Mouse (Mus musculus) thymus, adult 18-20 months (tissue): ENCODE results near the gene Afap1l2.

ENCODE experiments used
- DNase-seq, 2 experiments: peaks; one replicate each; pipeline ENCODE4 v3.0.0; 2022; ENCODE audit warnings: mixed read lengths in 2 of 2

Gene Afap1l2

DNA sequence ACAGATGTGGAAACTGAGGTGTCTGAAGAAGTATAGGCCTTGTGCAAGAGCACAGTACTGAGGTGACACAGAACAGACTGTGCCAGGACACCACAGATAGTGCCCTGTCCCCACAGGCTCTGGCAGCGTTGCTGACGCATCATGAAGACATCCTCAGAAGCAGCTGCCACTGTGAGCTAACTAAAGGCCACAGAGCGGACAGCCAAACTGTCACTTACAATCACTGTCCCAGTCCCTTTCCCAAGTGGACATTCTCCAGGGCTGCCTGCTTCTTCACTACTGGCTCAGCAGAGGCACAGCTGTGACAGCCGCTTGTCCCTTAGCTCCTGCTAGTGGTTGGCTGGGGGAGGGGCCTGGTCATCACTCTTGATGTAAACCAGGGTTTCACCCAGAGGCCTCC is 33.9 kb downstream of the Afap1l2 start:
- no peak for DNase-seq

DNA sequence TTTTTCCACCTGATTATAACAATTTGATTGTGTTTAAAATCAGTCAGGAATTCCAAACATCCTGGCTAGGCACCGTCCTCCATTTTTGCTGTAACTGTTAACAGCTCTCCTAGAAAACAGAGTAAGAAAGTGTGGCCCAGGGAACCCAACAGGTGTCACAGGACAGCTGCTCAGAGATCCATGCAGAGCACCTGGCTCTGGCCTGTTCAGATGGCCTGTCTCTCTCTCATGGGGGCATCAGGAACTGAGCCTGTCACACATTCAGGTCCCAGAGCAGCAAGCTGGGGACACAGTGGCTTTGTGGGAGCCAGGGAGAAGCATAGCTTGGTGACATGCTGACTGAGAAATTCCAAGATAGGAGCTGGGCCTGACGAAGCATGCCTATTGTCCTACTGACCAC is 35.3 kb downstream of the Afap1l2 start:
- no peak for DNase-seq

DNA sequence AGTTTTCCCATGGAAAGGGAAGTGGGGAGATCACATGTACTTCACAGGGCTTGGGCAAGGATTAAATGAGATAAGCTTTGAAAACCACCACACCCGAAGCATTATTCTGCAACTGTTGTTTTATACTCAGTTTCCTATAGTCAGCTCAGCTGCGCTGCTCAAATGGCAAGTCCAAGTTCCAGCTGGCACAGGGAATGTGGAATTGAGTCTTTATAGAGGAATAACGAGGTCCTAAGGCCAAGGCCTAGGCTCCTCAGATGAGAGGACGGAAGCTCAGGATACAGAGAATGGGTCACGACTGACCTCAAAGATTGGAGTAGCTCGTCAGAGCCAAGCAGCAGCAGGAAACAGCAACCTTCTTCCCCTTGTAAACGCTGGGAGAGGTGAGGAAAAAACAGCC is 36.7 kb downstream of the Afap1l2 start:
- DNase-seq, result no peak

DNA sequence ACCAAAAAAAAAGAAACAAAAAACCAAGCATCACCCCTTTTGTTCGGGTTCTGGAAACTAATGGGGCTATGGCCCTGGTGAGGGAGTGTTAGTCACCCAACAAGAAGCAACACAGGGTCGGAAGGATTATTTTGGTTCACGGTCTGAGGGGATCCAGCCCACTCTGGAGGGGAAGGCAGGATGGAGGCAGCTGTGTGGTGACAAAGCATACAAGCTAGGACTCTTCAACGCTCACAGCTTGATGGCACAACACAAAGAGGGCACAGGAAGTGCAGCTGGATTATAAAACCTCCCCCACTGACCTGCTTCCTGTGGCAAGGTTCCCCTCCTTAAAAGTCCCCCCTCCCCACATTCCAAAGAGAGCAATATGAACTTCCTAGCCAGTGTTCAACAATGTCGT is 44.2 kb downstream of the Afap1l2 start:
- no peak for DNase-seq

DNA sequence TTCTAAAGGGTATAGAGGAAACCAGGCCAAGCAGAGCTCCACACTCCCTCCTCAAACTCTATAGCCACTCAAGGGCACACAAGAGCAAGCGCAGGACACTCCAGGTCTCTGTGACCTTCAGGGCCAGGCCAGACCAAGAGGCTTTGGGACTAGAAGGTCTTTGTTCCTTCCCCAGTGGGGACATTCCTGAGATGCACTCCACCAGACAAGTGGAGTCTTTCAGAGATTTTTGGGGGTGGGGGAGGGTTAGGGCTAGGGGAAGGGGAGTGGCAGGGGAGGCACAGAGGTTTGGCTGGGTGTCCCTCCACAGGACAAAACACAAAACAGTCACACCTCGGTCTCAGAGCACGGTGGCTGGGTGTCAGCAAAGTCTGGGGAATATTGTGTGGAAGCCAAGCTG is 48.4 kb downstream of the Afap1l2 start:
- no peak for DNase-seq

DNA sequence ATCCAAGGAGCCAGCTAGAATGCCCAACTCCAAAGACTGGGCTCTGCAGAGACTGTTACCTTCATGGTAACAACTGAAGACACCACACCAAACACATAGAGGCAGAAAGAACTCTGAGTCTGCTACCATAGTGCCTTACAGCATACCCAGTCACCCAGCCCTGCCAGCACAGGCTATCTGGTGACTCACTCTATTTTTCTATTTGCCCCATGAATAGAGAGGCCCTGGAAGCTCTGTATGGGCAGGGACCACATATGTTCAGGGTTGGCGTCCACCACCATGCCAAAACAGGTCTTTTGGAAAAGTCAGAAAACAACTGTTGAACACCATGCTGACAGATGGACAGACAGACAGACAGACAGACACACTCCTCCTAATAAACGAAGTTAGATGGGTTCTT is 49.0 kb downstream of the Afap1l2 start:
- DNase-seq, result no peak

DNA sequence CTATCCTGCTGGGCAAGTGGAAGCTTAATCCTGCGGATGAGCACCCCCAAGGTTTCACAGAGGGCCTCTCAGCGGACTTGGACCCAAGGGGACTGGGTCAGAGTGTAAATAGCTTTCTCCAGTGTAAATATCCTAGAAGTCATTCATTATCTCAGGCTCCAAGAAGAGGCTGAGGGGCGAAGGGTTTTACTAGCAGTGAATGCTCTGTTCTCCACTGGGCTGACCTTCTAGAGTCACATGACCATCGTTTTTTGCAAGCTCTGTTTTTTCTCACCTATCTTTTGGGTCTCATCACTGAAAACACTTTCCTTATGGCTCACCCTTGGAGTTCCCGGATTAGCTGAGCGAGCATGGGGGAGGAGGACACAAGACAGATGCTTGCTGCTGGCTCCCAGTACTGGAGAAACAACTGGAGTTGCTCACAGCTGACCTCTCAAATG is 49.4 kb downstream of the Afap1l2 start:
- DNase-seq, result no peak

DNA sequence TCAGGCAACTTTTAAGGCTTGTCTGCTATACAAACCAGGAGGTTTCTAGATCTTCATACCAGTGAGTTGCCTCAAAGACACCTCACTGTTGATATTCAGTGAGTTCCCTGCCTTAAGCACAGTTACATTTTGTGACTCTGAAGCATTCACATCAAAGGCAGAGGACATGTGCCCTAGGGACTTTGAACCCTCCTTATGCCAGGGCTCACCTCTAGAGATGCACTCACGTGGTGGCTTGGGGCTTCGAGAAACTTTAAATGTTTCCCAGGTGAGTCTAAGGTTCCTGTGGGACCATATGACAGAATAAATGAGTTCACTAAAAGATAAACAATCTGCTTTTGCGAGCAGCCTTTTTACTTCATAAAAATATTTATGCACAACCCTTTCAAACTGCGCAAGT is 50.0 kb downstream of the Afap1l2 start:
- no peak for DNase-seq

DNA sequence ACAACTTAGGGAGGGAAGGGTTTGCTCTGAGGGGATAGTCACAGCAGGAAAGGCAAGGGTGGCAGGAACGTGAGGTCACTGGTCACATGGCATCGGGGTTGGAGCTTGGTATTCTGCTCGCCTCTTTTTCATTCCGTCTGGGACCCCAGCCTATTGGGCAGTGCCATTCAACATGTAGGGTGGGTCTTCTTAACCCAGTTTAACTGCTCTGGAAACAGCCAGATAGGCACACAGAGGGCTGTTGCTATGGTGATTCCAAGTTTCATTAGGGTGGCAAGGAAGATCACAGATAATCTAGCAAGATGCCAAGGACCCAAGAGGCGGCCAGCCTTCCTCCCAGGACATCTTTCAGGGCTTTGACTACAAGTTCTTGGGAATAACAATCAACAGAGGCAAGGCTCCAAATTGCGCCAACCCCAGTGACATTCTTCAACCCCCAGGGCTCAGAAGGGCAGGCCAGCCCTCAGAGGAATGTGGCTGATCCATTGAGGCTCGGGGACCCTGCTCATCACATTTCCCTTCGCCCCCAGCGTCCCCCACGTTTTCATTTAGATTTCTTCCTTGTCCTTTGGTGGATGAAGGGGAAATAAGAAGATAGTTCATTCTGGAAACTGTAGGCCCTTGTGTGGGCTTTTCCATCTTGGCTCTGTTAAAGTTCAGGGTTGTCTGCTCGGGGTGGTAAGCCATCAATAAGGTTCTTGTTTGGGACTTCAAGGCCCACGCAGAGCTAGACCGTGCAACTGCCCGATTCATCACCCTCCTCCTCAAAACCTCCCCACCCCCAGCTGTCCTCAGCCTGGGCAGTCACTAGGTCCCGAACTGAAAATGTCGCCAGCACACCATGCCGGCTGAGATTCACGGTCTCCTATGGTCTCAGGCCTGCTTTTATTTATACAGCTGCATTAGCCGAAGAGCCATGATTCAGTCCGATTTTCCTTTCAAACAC is 52.2 kb downstream of the Afap1l2 start:
- no peak for DNase-seq

DNA sequence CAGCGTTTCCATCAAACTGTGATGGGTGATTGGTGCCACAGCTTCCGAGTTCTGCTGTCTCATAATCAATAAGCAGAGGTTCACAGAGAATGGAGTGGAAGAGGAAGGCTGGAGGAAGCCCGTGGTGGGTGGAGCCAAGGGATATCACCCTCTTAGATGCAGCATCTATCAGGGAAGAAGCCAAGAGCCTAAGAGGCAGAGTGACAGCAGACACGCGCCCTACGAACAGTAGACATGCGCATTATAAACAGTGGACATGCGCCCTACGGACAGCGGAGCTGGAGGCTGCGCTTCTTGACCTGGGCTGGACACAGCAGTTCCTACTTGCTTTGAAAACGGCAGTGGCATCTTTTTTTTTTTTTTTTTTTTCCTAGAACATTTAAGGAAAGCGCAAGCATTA is 53.2 kb downstream of the Afap1l2 start:
- no peak for DNase-seq

DNA sequence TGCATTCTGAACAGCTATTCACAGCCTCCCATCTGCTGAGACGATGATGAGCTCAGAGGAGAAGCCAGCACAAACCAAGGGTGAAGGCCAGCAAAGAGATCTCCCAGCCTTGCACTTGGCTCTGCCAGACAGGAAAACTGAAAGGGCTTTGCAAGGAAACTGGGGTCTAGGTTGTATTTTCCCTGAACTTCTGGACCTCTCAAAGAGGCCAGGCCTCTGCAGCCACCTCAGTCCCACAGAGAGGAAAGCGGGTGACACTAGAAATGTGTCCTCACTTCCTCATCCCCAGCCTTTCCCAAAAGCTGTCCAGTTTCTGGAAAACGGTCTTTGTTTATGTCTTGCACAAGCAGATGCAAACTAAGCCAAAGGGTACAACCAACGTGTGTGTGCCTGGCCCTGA is 54.2 kb downstream of the Afap1l2 start:
- DNase-seq, result no peak

DNA sequence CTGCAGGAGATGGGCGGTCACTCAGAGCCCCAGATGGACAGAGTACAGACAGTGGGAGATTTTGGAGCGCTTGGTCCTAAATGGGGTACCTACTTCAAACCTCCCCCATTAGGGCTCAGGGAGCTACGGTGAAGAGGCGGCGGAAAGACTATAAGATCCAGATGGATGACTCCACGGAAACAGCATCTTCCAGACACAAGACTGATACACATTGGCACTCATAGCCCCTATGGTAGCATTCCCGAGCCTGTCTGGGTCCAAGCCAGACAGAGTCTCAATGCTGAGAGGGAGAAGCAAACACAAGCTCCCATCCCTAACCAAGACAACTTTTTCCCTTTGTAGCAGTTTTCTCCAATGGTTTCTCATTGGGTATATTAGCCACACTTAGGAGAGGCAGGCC is 57.2 kb downstream of the Afap1l2 start:
- no peak for DNase-seq

DNA sequence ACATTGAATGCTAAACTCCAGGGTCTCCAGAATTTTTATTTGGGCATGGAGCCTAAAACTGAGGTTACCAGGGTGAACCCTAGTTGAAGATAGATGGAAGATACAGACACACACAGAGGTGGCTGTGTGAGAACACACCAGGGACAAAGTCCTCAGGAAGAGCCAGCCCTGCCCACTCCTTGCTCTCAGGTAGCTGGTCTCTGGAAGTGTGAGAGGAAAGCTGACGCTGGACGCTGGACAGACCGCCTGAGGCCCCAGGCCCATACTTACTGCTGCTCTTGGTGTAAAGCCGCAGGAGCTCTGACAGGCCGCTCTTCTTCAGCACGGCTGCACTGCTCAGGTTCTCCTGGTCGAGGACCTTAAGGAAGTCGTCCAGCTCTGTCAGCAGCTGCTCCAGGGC is 58.2 kb downstream of the Afap1l2 start:
- DNase-seq, result no peak

DNA sequence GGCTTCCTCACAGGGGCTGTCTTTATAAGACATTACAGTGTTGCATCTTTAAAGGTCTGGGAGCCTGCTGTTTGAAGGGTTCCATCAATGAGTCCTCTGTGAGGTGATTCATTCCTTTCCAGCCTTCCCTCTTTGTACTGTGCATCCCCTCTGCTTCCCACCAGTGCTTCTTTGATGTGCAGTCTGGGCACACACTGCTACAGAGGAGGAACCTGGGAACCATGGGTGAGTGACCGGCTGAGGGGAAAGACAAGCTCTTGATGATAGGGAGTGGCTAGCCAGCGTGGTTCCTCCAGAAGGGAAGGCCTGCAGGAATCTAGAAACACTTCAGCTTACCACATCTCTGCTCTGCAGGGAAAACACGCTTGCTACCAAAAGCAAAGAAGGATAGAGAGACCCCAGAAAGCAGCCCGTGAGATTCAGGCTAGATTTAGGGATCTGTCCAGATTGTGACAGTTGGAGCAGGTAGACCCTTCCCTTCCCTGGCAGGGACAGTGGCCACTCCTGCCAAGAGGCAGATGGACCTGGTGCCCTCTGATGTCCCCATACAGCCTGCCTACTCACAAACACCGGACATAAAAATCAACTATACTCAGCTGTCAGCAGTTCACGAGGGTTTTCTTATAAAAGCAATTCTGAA is 59.9 kb downstream of the Afap1l2 start:
- DNase-seq, result no peak

DNA sequence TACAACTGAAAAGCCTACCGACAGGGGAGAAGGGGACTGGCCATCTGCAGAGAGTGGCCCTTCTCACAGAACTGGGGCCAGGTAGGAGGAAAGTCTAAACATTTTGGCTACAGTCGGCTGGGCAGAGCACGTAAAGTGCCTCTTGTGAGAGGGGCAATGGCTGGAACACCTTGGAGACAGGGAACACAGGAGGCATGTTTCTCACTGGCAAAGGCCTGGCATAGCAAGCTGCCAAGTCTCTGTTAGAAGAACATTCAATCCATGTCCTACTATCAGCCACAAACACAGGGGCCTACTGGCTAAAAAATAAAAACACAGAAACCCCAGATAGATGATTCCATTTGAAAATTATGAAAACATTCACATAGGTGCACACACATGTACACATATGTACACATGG is 61.3 kb downstream of the Afap1l2 start:
- DNase-seq, result no peak

DNA sequence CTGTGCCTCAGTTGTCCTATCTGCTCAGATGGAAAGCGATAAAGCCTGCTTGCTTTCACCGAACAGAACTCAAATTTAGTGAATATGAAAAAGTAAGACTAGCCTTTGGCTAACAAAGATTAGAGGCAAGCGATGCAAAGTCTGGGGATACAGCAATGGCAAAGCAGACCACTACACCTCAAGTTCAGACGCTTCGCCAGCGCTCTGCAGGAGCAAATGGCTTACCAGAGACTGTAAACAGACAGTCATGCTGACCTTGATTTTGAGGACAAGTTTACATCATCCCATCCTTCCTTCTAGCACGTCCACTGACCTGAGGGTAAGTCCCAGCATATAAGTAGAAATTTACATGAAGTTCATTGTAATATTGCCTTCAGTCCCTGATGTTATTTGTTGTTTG is 61.8 kb downstream of the Afap1l2 start:
- no peak for DNase-seq

DNA sequence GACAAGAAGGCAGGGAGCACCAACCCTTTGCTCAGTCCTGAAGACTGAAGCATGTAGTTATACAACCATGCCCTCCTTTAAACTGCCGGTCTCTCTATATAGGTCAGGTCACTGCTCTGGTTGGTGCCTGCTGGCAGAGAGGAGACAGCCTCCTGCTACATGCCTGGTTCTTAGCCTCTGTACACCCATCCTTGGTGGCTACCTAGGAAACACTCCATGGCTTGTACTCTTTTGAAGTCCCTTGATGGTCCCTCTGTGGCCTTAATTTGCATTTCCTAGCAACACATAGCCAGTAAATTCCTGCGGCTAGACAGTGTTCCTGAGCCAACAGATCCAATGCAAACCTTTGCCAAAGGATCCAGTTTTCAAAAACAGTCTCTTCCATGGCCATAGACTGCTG is 62.4 kb downstream of the Afap1l2 start:
- no peak for DNase-seq

DNA sequence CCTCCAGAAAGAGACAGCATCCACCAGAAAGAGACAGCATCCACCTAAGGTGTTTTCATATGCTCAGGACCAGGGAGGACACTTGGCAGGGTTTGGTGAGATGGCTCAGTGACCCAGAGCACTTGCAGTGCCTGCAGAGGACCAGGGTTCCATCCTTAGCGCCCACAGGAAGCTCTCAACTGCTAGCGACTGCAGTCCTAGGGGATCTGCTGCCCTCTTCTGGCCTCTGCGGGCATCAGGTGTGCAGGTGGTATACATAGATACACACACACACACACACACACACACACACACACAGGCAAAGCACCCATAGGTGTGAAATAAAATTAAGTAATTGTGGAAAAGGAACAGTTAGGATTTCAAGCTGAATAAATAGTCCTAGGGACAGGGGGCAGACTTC is 63.2 kb downstream of the Afap1l2 start:
- no peak for DNase-seq

DNA sequence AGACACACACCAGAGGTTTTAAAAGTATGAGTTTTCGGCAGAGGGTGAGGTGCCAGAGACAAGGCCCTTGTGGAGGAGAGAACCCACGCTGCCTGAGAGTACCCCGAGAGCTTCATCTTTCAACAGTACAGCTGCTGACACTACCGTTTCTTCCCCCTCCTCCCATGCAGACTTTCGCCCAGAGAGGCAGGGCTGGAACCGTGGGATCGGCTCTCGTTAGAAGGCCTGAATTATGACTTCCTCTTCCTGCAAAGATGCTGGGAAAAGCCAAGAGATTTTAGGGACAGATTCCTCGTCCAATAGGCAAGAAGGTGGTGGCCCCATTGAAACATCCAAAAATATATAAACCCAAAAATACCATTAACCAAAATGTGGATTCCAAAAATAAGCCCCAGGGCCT is 63.8 kb downstream of the Afap1l2 start:
- no peak for DNase-seq

DNA sequence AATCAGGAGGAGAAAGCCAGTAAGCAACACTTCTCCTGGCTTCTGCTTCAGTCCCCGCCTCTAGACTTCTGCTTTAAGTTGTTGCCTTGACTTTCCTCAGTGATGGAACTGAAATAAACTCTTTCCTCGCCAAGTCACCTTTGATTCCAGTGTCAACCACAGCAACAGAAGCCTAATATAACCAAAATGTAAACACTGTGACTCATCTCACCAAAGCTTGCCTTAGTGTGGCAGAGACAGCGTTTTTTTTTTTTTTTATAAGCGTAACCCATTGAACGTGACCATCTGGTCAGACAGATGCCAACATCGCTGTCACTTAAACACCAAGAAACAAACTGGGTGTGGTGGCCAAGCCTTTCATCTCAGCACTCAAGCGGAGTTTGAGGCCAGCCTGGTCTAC is 65.8 kb downstream of the Afap1l2 start:
- no peak for DNase-seq

DNA sequence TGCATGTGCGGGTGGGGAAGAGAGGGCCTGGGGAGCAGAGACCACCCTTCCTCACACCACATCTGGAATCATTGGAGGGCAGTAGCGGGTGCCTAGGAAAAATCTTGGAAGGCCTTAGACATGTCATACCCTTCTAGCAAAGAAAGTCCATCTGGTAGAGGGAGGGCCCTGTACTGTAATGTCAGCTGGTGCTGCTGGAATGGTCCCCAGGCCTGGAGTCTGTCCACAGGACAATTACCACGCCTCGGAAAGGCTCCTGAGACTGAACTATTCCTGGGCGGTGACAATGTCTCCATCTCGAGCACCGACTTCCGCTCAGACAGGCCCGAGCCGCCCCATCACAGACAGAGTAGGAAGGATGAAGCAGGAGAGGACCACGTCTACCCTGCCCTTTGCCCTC is 67.5 kb downstream of the Afap1l2 start:
- DNase-seq, result no peak

DNA sequence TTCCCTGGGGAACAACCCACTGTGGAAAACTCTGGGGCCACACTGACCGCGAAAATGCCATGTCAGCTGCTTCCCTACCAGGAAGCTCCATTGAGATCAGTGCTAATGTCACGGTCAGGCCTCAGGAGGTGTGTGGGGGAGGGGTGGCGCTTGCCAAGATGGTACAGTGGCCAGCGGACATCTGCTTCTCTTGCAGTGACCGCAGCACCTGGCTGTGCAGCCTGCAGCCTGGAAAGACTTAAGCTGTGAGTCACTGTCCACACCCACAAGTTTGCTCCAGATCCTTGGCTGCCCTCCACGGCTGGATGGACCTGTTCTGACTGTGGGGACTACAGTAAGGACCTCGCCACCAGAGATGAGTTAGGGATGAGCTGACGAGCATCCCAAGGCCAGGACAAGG is 68.2 kb downstream of the Afap1l2 start:
- DNase-seq, result no peak

DNA sequence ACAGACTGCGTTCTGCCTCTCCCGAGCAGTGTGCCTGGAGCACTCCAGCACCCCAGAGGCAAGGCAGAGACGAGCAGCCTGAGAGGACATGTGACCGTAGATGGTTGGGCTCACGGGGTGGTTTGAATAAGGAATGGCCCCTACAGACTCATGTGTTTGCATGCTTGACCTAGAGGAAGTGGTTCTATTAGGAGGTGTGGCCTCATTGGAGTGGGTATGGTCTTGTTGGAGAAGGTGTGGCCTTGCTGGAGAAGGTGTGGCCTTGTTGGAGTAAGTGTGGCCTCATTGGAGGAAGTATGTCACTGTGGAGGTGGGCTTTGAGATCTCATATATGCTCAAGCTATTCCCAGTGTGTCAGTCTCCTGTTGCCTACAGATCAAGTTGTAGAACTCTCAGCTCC is 70.1 kb downstream of the Afap1l2 start:
- no peak for DNase-seq

DNA sequence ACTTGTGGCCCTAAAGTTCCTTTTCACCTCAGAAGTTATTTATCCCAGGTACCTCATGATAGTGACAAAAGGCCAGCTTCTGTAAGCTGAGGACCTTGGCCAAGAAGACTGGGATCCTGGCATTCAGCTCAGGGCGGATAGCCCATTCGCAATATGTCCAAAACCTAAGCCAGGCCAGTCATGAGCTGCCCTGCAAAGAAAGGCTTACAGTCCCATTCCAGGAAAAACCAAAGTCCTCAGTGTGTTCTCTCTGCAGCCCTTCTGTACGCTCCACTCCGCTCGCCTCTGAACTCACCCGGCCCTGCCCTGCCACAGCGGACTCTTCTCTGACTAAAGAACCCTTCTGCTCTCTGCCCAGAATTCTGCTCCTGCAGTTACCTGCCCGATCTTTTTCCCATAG is 71.8 kb downstream of the Afap1l2 start:
- DNase-seq, result no peak

DNA sequence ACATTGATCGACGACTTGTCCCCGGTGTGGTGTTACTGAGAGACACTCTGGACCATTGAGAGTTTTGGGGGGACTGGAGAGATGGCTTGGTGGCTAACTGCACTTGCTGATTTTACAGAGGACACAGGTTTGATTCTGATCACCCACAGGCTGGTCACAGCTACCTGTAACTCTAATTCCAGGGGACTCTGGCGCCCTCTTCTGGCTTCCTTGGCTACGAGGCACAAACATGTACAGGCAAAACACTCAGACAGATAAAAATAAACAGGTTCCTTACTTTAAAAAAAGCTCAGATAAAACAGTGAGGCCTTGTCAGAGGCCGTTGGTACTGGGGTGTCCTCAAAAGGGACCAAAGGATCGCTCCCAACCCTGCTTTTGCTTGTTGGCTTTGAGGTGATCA is 72.3 kb downstream of the Afap1l2 start:
- DNase-seq, result no peak
